Mouse (Mus musculus): ENCODE measurements around the gene Zscan10.

Zscan10 gene

DNA sequence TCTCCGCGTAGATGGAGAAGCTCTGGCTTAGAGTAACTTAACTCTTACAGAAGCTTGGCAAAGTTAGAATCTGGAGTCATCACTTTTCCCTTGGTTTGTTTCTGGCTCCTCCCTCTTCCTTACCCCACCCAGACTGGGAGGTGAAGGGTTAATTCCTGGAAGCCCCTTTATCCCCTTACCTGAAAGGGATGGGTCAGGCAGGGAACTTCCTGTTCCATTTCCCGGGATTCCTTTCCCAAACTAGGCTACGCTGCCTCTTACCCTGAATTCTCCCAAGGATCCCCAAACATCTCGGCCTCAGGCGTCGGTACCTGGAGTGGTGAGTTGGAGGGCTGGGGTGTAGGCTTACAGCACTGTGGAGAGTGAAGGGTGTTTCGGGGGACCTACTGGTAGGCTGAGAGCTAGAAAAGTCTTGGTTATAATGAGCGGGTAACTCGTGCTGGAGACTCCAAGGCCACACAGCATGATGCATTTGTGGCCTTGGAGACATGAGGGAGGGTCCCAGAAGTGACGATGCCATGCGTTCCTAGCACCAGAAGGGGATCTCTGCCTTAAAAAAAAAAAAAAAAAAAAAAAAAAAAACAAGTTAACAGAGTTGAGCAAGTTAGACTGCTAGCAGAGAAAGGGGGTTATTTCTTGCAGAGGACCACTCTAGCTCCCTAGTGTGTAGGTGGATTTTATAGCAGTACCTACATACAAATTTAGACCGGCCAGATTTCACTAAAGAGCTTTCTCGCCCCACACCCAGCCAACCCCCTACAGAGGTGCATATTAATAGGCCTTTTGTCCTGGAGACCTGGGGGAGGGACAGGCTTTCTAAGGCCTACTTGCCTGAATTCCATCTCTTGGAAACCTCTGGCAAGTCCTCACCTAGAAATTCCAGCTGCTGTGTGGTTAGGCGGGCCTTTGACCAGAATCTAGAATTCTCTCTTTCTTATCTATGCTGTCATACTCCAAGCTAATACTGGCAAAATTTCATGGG, at the start of gene Zscan10:
Gene Zscan10 (plus strand): TSS at position 216 of the 982 bp plus-strand sequence.
- DNase-seq = no peak

DNA sequence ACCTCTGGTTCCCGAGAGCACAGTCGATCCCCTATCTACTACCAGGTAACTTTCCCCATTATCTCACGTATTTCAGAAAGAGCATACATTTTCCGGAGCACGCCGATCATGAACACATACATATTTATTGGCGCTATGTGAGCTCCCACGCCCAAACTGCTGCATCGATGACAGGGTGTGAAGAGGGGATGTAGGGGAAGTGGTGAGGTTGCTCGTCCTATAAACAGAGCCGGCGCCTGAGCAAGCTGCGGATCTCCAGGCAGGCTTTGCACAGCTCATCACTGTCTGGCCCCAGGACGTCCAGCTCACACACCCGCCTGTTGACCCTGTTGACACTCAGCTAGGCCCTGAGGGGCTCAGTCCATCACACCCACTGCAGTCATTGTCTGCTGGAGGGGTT, 49.8 kb upstream of the Zscan10 start:
- DNase-seq = no peak

DNA sequence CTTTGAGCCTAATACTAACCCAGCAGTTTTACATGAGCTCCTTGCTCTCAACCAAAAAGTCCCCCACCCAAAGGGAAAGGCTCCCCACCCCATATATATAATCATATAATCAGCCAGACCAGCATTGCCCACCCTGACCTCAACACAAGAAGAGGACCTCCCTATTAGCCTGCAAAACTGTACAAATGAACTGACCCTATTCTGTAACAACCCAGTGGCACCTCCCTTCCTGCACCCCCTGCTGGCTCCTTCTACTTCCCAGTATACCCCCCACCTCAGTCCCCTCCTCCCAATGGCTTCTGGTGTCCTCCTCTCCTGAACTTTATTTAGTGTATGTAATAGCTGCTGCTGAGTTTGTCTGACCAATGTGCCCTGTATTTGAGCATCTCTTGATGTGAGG, 49.2 kb upstream of the Zscan10 start:
- DNase-seq = no peak

GRCm38 (mm10) chr17:23551963-23552362, 48.7 kb upstream of the Zscan10 start:
- no peak for DNase-seq

GRCm38 (mm10) chr17:23552896-23553633, 47.6 kb upstream of the Zscan10 start:
- DNase-seq = no peak

DNA sequence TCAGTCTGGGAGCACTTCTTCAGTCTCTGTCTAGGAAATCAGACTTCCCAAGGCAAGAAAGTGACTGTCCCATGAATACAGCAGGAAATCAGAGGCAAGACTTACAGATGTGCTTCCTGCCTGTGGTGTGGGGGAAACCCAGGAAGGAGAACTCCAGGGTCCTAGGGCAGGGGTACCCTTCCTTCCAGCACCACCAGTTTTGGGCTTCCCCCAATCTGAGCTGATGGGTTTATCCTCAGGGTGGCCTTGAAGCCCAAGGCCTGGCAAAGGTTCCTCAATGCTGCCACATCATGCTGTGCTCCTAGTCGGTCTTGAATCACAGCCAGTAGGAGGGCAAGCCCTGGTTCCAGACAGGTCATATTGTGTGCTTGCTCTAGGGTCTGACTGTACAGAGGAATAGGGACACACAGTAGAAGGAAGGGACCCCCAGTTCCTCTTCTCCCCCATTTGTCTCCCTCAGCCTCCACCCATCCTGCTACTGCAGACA, 47.0 kb upstream of the Zscan10 start:
- DNase-seq = no peak

GRCm38 (mm10) chr17:23554321-23554720, 46.3 kb upstream of the Zscan10 start:
- no peak for DNase-seq

DNA sequence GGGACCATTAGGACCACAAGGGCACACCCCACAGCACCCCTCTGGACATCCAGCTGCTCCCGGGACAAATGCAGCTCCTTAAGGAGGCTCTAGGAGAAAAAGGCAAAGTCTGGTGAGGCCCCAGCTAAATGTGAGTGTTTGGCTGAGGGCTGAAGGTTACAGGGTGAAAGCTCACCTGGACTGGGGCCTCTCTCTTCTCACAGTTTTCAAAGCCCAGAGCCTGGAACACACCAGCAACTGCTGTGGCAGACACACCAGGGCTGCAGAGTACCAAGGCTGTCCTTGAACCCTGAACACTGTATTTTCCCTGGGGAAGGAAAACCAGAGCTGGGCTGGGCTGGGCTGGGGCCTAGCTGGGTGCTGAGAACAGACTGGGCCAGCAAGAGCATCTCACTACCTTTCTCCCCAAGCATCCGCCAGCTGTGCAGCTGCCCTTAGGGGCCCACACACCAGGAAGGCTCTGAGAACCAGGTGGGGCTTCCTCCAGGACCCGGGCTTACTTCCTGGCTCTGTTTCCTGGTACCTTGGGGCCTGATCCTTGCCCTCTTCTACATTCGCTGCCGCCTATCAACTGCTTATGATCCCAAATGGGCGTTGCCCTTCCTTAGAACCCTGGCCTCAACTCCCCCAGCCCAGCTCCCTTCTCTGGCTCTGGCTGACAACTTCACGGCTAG, 45.3 kb upstream of the Zscan10 start:
- no peak for DNase-seq

GRCm38 (mm10) chr17:23559767-23560166, 40.9 kb upstream of the Zscan10 start:
- DNase-seq = peak; percentile 59 to 67

- DNase-seq = peak; percentile 94 to 97
These were observed 36.9 kb upstream of the Zscan10 start, which contains the start of gene Zfp213 for GRCm38 (mm10) chr17:23563595-23564367. TSS of gene Zfp213 (minus strand) at chr17:23564238.

- DNase-seq = no peak
These were observed 36.3 kb upstream of the Zscan10 start for GRCm38 (mm10) chr17:23564368-23564715.

DNA sequence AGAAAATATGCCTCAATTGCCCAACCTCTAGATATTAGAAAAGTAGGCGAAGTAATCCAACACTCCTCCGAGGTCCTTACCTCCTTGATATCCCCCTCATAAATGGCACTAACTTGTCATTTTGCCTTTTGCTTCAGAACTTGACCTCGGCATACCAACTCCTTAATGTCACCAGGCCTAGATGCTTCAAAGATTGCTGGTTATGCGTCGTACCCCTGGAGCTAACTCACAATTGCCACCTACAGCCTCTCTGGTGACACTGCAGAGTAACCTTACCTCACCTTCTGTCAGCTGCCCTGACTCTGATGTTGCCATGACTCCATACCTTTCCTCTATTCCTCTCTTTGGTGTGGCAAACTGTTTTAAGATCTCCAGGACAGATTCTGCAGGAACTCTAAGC, 33.9 kb upstream of the Zscan10 start:
- no peak for DNase-seq

DNA sequence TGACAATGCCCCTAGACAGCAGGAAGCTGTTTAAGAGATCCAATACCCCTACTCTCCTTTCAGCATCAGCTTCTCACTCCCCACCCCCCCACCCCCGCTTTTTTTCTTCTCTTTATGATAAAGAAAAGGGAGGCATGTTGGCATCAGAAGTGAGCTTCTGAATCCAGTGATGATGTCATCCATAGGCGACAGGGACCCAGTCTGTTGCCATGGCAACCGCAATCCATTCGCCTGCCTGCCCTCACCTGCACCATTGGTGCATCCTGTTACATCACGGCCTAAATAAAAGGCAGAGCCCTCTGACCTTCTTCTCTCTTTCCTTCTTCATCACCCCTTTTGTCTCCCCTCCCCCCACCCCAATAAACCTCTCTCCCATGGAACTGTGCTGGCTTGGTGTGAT, 32.3 kb upstream of the Zscan10 start:
- DNase-seq = no peak

- DNase-seq = peak; percentile 59 to 71
These were observed 30.6 kb upstream of the Zscan10 start for GRCm38 (mm10) chr17:23570017-23570416.

GRCm38 (mm10) chr17:23571084-23571483, 29.6 kb upstream of the Zscan10 start:
- no peak for DNase-seq

DNA sequence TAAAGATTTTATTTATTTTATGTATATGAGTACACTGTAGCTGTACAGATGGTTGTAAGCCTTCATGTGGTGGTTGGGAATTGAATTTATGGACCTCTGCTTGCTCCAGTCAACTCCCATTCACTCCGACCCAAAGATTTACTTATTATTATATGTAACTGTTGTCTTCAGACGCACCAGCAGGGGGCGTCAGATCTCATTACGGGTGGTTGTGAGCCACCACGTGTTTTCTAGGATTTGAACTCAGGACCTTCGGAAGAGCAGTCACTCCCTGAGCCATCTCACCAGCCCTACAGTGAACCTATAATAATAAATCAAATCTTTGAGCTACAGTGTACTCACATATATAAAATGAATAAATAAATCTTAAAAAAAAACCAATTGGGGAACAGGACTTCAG, 28.6 kb upstream of the Zscan10 start:
- no peak for DNase-seq

DNA sequence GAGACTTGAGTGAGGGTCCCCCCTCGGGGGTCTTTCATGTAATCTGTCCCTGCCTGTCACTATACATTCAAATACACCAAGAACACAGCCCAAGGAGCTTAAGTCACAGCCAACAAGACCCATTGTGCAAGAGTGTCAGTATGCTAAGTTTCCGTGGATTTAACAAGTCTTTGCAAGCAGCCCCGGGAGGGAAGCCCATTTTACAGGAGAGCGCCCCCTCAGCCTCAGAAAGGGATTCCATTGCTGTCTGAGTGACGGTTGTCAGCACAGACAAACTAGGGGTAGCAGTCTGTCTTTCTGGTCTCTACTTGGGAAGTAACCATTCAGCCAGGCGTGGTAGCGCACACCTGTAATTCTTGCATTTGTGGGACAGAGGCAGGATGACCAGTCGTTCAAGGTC, 26.5 kb upstream of the Zscan10 start:
- no peak for DNase-seq

GRCm38 (mm10) chr17:23575951-23576552, 24.6 kb upstream of the Zscan10 start:
- DNase-seq = no peak

- no peak for DNase-seq
These were observed 15.9 kb upstream of the Zscan10 start for GRCm38 (mm10) chr17:23584786-23585185.

DNA sequence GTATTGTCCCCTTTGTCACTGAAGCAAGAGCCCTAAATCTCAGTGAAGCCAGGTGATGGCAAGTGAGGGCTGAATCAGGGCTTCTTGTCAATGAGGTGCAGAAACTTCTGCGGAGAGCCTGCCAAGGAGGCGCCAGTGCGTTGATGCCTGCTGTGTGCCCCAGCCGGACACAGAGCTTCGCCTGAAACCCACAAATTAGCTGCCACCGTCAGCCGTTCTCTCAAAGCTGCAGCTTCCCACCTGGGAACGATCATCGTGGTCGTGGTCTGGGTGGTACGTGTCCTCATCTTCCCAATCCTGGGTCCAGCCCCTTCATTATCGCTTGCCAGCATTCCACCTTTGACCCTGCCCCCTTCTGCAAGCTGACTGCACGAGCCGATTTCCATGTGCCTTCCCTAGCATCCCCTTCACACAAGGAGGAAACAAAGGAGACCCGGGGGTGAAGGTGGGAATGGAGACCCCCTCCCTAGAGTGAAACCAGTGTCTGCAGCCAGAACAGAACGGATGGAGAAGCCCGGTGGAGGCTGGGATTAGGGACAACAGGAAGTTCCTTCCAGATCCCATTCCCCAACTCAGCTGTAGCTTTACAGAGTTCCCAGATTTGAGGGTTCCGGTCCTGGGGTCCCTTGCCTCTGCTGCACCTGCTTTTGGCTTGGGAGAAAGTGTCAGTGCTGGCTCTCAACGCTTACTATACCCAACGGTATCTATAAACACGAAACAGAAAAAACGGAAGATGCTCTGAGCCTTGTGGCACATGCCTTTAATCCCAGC, 14.8 kb upstream of the Zscan10 start:
- peak; percentile 60 for DNase-seq

DNA sequence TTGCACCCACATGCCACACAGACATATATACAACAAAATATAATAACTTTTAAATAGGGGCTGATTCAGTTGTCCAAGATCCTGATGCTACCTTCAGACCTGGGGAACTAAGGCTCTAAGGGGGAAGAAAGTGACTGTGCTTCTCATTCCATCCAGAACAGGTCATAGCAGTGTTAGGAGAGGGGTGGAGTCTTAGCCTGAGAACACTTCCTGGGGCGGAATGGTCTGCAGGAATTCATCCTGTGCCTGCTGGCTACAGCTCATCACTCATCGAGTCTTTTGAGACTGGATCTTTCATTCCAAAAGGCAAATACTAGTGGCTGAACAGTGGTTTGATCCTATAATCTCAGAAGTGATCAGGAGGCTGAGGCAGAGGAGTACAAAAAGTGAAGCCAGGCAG, 13.4 kb upstream of the Zscan10 start:
- no peak for DNase-seq
